Mouse (Mus musculus) heart, adult 2 months (tissue): Measurements from ENCODE around the gene Slc38a3.

ENCODE experiments used
- CTCF ChIP-seq: fragments of 200-600 bp; IDR thresholded peaks from 2 replicates; pipeline ENCODE4 v1.8.1; 2022; ENCODE audit warnings: antibody characterized with exemption, mild to moderate bottlenecking, moderate library complexity
- EP300 ChIP-seq: fragments of 200-500 bp; IDR thresholded peaks from 2 replicates; pipeline ENCODE4 v1.6.1; 2011; ENCODE audit warnings: low read depth, low read length, control low read depth; ENCODE audit not compliant: insufficient read depth
- POLR2A ChIP-seq: fragments of 200-500 bp; IDR thresholded peaks from 2 replicates; pipeline ENCODE4 v1.6.1; 2011; ENCODE audit warnings: mild to moderate bottlenecking, low read depth, low read length, control low read depth; ENCODE audit not compliant: insufficient read depth

- TF ChIP-seq CTCF (no peak), POLR2A (no peak), EP300 (no peak)
These were observed 19.1 kb downstream of the Slc38a3 start for GRCm38 (mm10) chr9:107650225-107650624.
